Mouse (Mus musculus): ENCODE measurements at regions not wholly inside any gene's neighbourhood (a gene's known extent, or its start where the extent isn't known, plus 50 kb on each side); places are given as distances from the start of the nearest gene placed in this dataset.

GRCm38 (mm10) chr15:11774717-11775116 lies 132.4 kb downstream of the Npr3 start:
- ATAC-seq (ENCODE audit: insufficient number of reproducible peaks, low FRiP score, low TSS enrichment): no peak

- ATAC-seq (ENCODE audit: insufficient number of reproducible peaks, low FRiP score, low TSS enrichment): no peak
Observed at GRCm38 (mm10) chr15:11770596-11770995, 136.5 kb downstream of the Npr3 start.

- ATAC-seq (ENCODE audit: insufficient number of reproducible peaks, low FRiP score, low TSS enrichment): no peak
Observed at GRCm38 (mm10) chr15:11757963-11758362, 149.1 kb downstream of the Npr3 start.

- ATAC-seq (ENCODE audit: insufficient number of reproducible peaks, low FRiP score, low TSS enrichment): no peak
Observed at GRCm38 (mm10) chr15:11756786-11757185, 150.3 kb downstream of the Npr3 start.

- 0 out of 2 replicates have a peak, but pooled peaks have one; percentile 62 for ATAC-seq (ENCODE audit: insufficient number of reproducible peaks, low FRiP score, low TSS enrichment)
Observed at GRCm38 (mm10) chr15:11753216-11753615, 153.9 kb downstream of the Npr3 start.

GRCm38 (mm10) chr15:11750893-11751292 lies 156.2 kb downstream of the Npr3 start:
- no peak for ATAC-seq (ENCODE audit: insufficient number of reproducible peaks, low FRiP score, low TSS enrichment)

GRCm38 (mm10) chr15:11749509-11749908 lies 157.6 kb downstream of the Npr3 start:
- no peak for ATAC-seq (ENCODE audit: insufficient number of reproducible peaks, low FRiP score, low TSS enrichment)

- no peak for ATAC-seq (ENCODE audit: insufficient number of reproducible peaks, low FRiP score, low TSS enrichment)
Observed at GRCm38 (mm10) chr15:11748306-11748705, 158.8 kb downstream of the Npr3 start.

GRCm38 (mm10) chr15:11746754-11747153 lies 160.3 kb downstream of the Npr3 start:
- no peak for ATAC-seq (ENCODE audit: insufficient number of reproducible peaks, low FRiP score, low TSS enrichment)

GRCm38 (mm10) chr15:11745629-11746372 lies 161.3 kb downstream of the Npr3 start:
- no peak for ATAC-seq (ENCODE audit: insufficient number of reproducible peaks, low FRiP score, low TSS enrichment)

GRCm38 (mm10) chr15:11744903-11745302 lies 162.2 kb downstream of the Npr3 start:
- ATAC-seq (ENCODE audit: insufficient number of reproducible peaks, low FRiP score, low TSS enrichment): no peak

- no peak for ATAC-seq (ENCODE audit: insufficient number of reproducible peaks, low FRiP score, low TSS enrichment)
Observed at GRCm38 (mm10) chr15:11744296-11744695, 162.8 kb downstream of the Npr3 start.

GRCm38 (mm10) chr15:11742820-11743219 lies 164.3 kb downstream of the Npr3 start:
- ATAC-seq (ENCODE audit: insufficient number of reproducible peaks, low FRiP score, low TSS enrichment): no peak

- ATAC-seq (ENCODE audit: insufficient number of reproducible peaks, low FRiP score, low TSS enrichment): no peak
Observed at GRCm38 (mm10) chr15:11742346-11742729, 164.7 kb downstream of the Npr3 start.

- ATAC-seq (ENCODE audit: insufficient number of reproducible peaks, low FRiP score, low TSS enrichment): no peak
Observed at GRCm38 (mm10) chr15:11741598-11742345, 165.3 kb downstream of the Npr3 start.

GRCm38 (mm10) chr15:11737436-11738000 lies 169.6 kb downstream of the Npr3 start:
- no peak for ATAC-seq (ENCODE audit: insufficient number of reproducible peaks, low FRiP score, low TSS enrichment)

GRCm38 (mm10) chr15:11734639-11735265 lies 172.3 kb downstream of the Npr3 start:
- no peak for ATAC-seq (ENCODE audit: insufficient number of reproducible peaks, low FRiP score, low TSS enrichment)

- ATAC-seq (ENCODE audit: insufficient number of reproducible peaks, low FRiP score, low TSS enrichment): no peak
Observed at GRCm38 (mm10) chr15:11729381-11729780, 177.7 kb downstream of the Npr3 start.

GRCm38 (mm10) chr15:11725620-11726530 lies 181.2 kb downstream of the Npr3 start:
- ATAC-seq (ENCODE audit: insufficient number of reproducible peaks, low FRiP score, low TSS enrichment): no peak

GRCm38 (mm10) chr15:11720645-11721044 lies 186.4 kb downstream of the Npr3 start:
- no peak for ATAC-seq (ENCODE audit: insufficient number of reproducible peaks, low FRiP score, low TSS enrichment)

All from cerebellum, adult (tissue).